Mouse (Mus musculus) midbrain, embryonic 10.5 days (tissue): ENCODE results near the gene Sall4. TPM values are rescaled to one million over a fixed set of nuclear protein-coding genes. Genes with fewer than 3 reads are reported as not detected.
A peak's percentile ranks its signal among the peaks of the same experiment; 100 is the strongest.
"Not testable (repeated sequence)": the region's sequence is repeated elsewhere in the genome, so short reads cannot be mapped to it uniquely, and the experiment has no call there.

Experiments
- DNase-seq: peaks from one replicate; pipeline ENCODE4 v3.0.0-alpha.2; 2017; ENCODE audit warnings: low spot score
- H3K27ac ChIP-seq: fragments of 300-500 bp; sonication (generic); replicated peaks from 2 replicates; pipeline ENCODE4 v1.5.1; 2016; ENCODE audit warnings: mild to moderate bottlenecking
- H3K27me3 ChIP-seq: fragments of 300-500 bp; sonication (generic); 2 replicates; pipeline ENCODE4 v1.6.1; 2016; ENCODE audit warnings: low read depth, mild to moderate bottlenecking; ENCODE audit not compliant: poor library complexity, severe bottlenecking
- H3K36me3 ChIP-seq: fragments of 300-500 bp; sonication (generic); 2 replicates; pipeline ENCODE4 v1.6.1; 2016; ENCODE audit warnings: mild to moderate bottlenecking, moderate library complexity
- H3K4me1 ChIP-seq: fragments of 300-500 bp; sonication (generic); 2 replicates; pipeline ENCODE4 v1.6.1; 2016
- H3K4me3 ChIP-seq: fragments of 300-500 bp; sonication (generic); 2 replicates; pipeline ENCODE4 v1.5.1; 2016; ENCODE audit warnings: mild to moderate bottlenecking, moderate library complexity
- H3K9me3 ChIP-seq: fragments of 300-500 bp; sonication (generic); replicated peaks from 2 replicates; pipeline ENCODE4 v1.6.1; 2016; ENCODE audit warnings: mild to moderate bottlenecking
- WGBS: fragments of 180-500 bp; shearing (Covaris S2); methylation state at CpG from one replicate; pipeline ENCODE4 v1.1.7; 2016; 5-methylcytosine and 5-hydroxymethylcytosine counted together
- polyA plus RNA-seq: library from polyadenylated mRNA; unstranded; fragments of >200 nt; fragmentation: Nextera tagmentation; extraction: Ambion mirVana; gene quantifications from 2 replicates; pipeline ENCODE4 v1.2.1, GENCODE M21; 2016

Sall4 gene
- polyA plus RNA-seq, 1 experiment from 2014 or later: 74.3 TPM

- 34% methylated on average over 8 of the region's 8 CpGs for WGBS
- no peaks in the 10 kb centered on the region for H3K36me3 ChIP-seq
- no peak for DNase-seq
- H3K4me3 ChIP-seq: peak overlapping the region; percentile 7; the same call in 1 of the 2 replicates
- H3K4me1 ChIP-seq: peaks cover 40% of the 10 kb centered on the region
- H3K27ac ChIP-seq: peak overlapping the region; percentile 15; the same call in 1 of the 2 replicates
- H3K27me3 ChIP-seq: peaks cover 31% of the 10 kb centered on the region
- H3K9me3 ChIP-seq: no peaks in the 10 kb centered on the region
Observed at GRCm38 (mm10) chr2:168769259-168769658, 1.5 kb upstream of the Sall4 start.

GRCm38 (mm10) chr2:168766538-168767361, 993 bp downstream of the Sall4 start:
- WGBS: under 1% methylated on average over 52 of the region's 52 CpGs
- H3K27me3 ChIP-seq: peaks cover 31% of the 10 kb centered on the region
- H3K4me1 ChIP-seq: peaks cover 65% of the 10 kb centered on the region

GRCm38 (mm10) chr2:168765696-168766537, 1.8 kb downstream of the Sall4 start:
- Histone ChIP-seq H3K36me3 (peaks cover 6% of the 10 kb centered on the region), H3K4me3 (peak overlapping the region; percentile 95), H3K27me3 (peaks cover 31% of the 10 kb centered on the region), H3K27ac (peak overlapping the region; percentile 98), H3K9me3 (no peaks in the 10 kb centered on the region), H3K4me1 (peaks cover 73% of the 10 kb centered on the region)
- under 1% methylated on average over 64 of the region's 65 CpGs for WGBS
- DNase-seq: peak; percentile 70

More at GRCm38 (mm10) chr2:168766538-168767361, 993 bp downstream of the Sall4 start:
- no peaks in the 10 kb centered on the region for H3K9me3 ChIP-seq
- H3K36me3 ChIP-seq: no peaks in the 10 kb centered on the region
- H3K27ac ChIP-seq: peak overlapping the region; percentile 98
- peak overlapping the region; percentile 95 for H3K4me3 ChIP-seq
- peak; percentile 87 for DNase-seq

GRCm38 (mm10) chr2:168765065-168765681, 2.6 kb downstream of the Sall4 start:
- H3K4me1 ChIP-seq: peaks cover 74% of the 10 kb centered on the region

GRCm38 (mm10) chr2:168764460-168764867, 3.3 kb downstream of the Sall4 start:
- Histone ChIP-seq H3K4me1 (peaks cover 70% of the 10 kb centered on the region), H3K27ac (peak overlapping the region; percentile 98), H3K36me3 (peaks cover 19% of the 10 kb centered on the region), H3K27me3 (peaks cover 19% of the 10 kb centered on the region), H3K9me3 (no peaks in the 10 kb centered on the region), H3K4me3 (peak overlapping the region; percentile 95)
- no peak for DNase-seq
- 2% methylated on average over 9 of the region's 9 CpGs for WGBS

More at GRCm38 (mm10) chr2:168765065-168765681, 2.6 kb downstream of the Sall4 start:
- under 1% methylated on average over 32 of the region's 32 CpGs for whole genome bisulfite sequencing
- peak; percentile 87 for DNase-seq
- Histone ChIP-seq H3K9me3 (no peaks in the 10 kb centered on the region), H3K27me3 (peaks cover 26% of the 10 kb centered on the region), H3K4me3 (peak overlapping the region; percentile 95), H3K36me3 (peaks cover 12% of the 10 kb centered on the region), H3K27ac (peak overlapping the region; percentile 98)

- Histone ChIP-seq H3K36me3 (peaks cover 24% of the 10 kb centered on the region), H3K27me3 (peaks cover 13% of the 10 kb centered on the region), H3K4me1 (peaks cover 64% of the 10 kb centered on the region), H3K4me3 (peak overlapping the region; percentile 95), H3K27ac (peak overlapping the region; percentile 98), H3K9me3 (no peaks in the 10 kb centered on the region)
- DNase-seq: no peak
- 3% methylated on average over 7 of the region's 7 CpGs for WGBS
Observed at GRCm38 (mm10) chr2:168763785-168764184, 4.0 kb downstream of the Sall4 start.

- peaks cover 50% of the 10 kb centered on the region for H3K4me1 ChIP-seq
- peak overlapping the region; percentile 95 for H3K4me3 ChIP-seq
- H3K27me3 ChIP-seq: no peaks in the 10 kb centered on the region
- no peaks in the 10 kb centered on the region for H3K9me3 ChIP-seq
- peak overlapping the region; percentile 73 for H3K27ac ChIP-seq
- H3K36me3 ChIP-seq: peaks cover 38% of the 10 kb centered on the region
- 1% methylated on average over 12 of the region's 12 CpGs for WGBS
- no peak for DNase-seq
Observed at GRCm38 (mm10) chr2:168762411-168762815, 5.3 kb downstream of the Sall4 start.

- Histone ChIP-seq H3K27ac (peak overlapping the region; percentile 73), H3K4me3 (peak overlapping the region; percentile 95), H3K27me3 (no peaks in the 10 kb centered on the region), H3K9me3 (no peaks in the 10 kb centered on the region), H3K4me1 (peaks cover 49% of the 10 kb centered on the region), H3K36me3 (peaks cover 43% of the 10 kb centered on the region)
- DNase-seq: no peak
- WGBS: 8% methylated on average over 4 of the region's 4 CpGs
Observed at GRCm38 (mm10) chr2:168761954-168762353, 5.8 kb downstream of the Sall4 start.

- peak overlapping the region; percentile 73 for H3K27ac ChIP-seq
- peak overlapping the region; percentile 95; the same call in 1 of the 2 replicates for H3K4me3 ChIP-seq
- H3K9me3 ChIP-seq: no peaks in the 10 kb centered on the region
- WGBS: 82% methylated on average over 9 of the region's 9 CpGs
- H3K36me3 ChIP-seq: peaks cover 51% of the 10 kb centered on the region
- no peak for DNase-seq
- peaks cover 46% of the 10 kb centered on the region for H3K4me1 ChIP-seq
- H3K27me3 ChIP-seq: no peaks in the 10 kb centered on the region
Observed at GRCm38 (mm10) chr2:168761141-168761540, 6.6 kb downstream of the Sall4 start.

GRCm38 (mm10) chr2:168744406-168744805, 23.3 kb downstream of the Sall4 start:
- peaks cover 42% of the 10 kb centered on the region for H3K36me3 ChIP-seq
- not testable (repeated sequence) for H3K27ac ChIP-seq, H3K4me3 ChIP-seq, H3K27me3 ChIP-seq, H3K9me3 ChIP-seq, DNase-seq
- WGBS: 89% methylated on average over 10 of the region's 10 CpGs
- H3K4me1 ChIP-seq: peaks cover 18% of the 10 kb centered on the region

- H3K4me3 ChIP-seq: peak overlapping the region; percentile 91
- H3K27ac ChIP-seq: no peak overlapping the region
Observed at GRCm38 (mm10) chr2:168742649-168743048, 25.1 kb downstream of the Sall4 start.

GRCm38 (mm10) chr2:168742059-168742627, 25.6 kb downstream of the Sall4 start, which contains the start of gene Atp9a:
TSS of gene Atp9a (minus strand) at chr2:168742409.
- H3K4me3 ChIP-seq: peak within 1 kb of the TSS; percentile 91
- peak within 1 kb of the TSS; percentile 93 for H3K27ac ChIP-seq
- peaks cover 18% of the 10 kb centered on the region for H3K4me1 ChIP-seq
- peak; percentile 60 for DNase-seq
- 8% methylated on average over 33 of the region's 33 CpGs for WGBS
- H3K9me3 ChIP-seq: 0 out of 2 replicates have a peak, but pooled peaks cover 3% of the 10 kb centered on the region
- peaks cover 26% of the 10 kb centered on the region for H3K36me3 ChIP-seq
- H3K27me3 ChIP-seq: no peaks in the 10 kb centered on the region

More at GRCm38 (mm10) chr2:168742649-168743048, 25.1 kb downstream of the Sall4 start:
- DNase-seq: peak; percentile 60
- Histone ChIP-seq H3K36me3 (peaks cover 31% of the 10 kb centered on the region), H3K27me3 (no peaks in the 10 kb centered on the region), H3K4me1 (peaks cover 18% of the 10 kb centered on the region), H3K9me3 (0 out of 2 replicates have a peak, but pooled peaks cover 3% of the 10 kb centered on the region)
- 23% methylated on average over 7 of the region's 7 CpGs for WGBS
